Mouse (Mus musculus): ENCODE data around the gene Gstt2. TPM values are rescaled to one million over a fixed set of nuclear protein-coding genes. Genes with fewer than 3 reads are reported as not detected.
"Not testable (repeated sequence)": the region's sequence is repeated elsewhere in the genome, so short reads cannot be mapped to it uniquely, and the experiment has no call there.

The Gstt2 gene
- total RNA-seq, 1 experiment = 17.8 TPM

DNA sequence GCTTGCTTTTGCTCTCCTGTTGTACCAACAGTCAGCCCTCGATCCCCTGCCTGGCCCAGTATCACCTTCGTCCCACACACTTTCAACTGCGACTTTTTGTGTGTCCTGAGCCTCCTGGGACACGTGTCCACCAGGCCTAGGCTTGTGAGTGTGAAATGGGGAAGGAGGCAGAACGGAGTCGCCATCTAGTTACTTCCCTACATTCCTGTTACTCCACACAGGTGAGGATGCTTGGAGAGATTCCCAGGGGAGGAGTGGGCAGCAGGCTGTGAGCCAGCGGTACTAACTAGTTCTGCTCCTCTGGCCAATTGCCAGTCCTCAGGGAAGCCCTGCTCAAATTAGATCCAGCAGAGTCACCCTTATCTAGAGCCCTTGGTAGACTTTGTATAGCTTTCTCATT, 23.5 kb upstream of the Gstt2 start:
- Histone ChIP-seq H3K9me3 (ENCODE audit: control insufficient read depth, insufficient read depth, low read depth, low read length) (no peaks in the 10 kb centered on the region), H3K4me1 (ENCODE audit: control insufficient read depth in 2 of 2, insufficient read depth in 2 of 2, low read length in 2 of 2, poor library complexity in 1 of 2) (peaks cover 4 to 22% of the 10 kb centered on the region in 2 experiments; a peak in 3 of 4 replicates), H3K9ac (ENCODE audit: insufficient read depth, low read depth, low read length, poor library complexity, severe bottlenecking) (peak overlapping the region; percentile 52), H3K36me3 (ENCODE audit: control insufficient read depth, insufficient read depth, low read length, poor library complexity, severe bottlenecking) (peaks cover 30% of the 10 kb centered on the region), H3K27ac (ENCODE audit: insufficient read depth, low read depth, low read length, poor library complexity, severe bottlenecking) (peak overlapping the region; percentile 61; the same call in 1 of the 2 replicates), H3K4me3 (ENCODE audit: insufficient read depth in 1 of 2, low read depth in 1 of 2, low read length in 2 of 2, poor library complexity in 1 of 2, severe bottlenecking in 1 of 2) (0 out of 4 replicates have a peak overlapping the region, but pooled peaks of 1 of the 2 experiments have one; percentile 89)
- no peak for DNase-seq (ENCODE audit: low read depth, low spot score)
- TF ChIP-seq ZC3H11A (IDR thresholded peaks at IDR 0.05; ENCODE audit: borderline replicate concordance, low read depth, low read length) (no peak), ZNF384 (IDR thresholded peaks at IDR 0.05; ENCODE audit: low read depth, low read length) (no peak), HCFC1 (IDR thresholded peaks at IDR 0.05; ENCODE audit: borderline replicate concordance, insufficient read depth, low read length) (no peak), CHD2 (IDR thresholded peaks at IDR 0.05; ENCODE audit: low read depth, low read length) (no peak), MAFK (IDR thresholded peaks at IDR 0.05; ENCODE audit: insufficient read depth, low read depth, low read length) (no peak)
- in situ Hi-C loops (cut with MboI; ENCODE audit: low sequenced_read_pairs in 2 of 2, unreplicated experiment in 2 of 2) = no loop called here

DNA sequence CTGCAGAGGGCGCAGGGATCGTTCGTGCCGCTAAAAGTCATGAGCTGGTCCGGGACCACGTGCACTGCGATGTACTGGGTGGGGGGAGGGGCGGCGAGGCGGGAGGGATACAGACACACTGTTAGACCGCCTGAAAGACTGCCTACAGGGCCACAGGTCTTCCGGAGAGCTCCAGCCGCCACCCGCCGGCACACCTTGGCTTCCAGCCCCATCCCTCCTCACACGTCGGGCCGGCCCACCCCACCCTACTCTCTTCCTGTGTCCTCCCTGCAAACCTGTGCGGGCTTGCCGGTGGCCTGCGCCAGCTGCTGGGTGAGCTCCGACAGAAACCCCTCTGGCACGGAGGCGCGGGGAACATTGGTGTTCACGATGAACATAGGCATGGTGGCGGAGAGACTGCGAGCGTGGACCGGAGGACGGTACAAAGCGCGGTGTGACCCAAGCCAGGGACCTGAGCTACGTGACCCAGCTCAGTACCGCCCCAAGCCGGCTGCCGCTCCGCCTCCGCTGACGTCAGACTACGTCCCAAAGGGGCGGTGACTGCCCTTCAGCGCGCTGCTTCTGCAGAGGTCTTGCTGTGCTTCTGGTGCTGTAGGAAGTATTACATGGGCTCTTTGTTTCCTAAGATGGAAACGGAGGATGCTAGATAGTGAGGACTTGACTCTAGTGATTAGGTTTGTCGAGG, 22.7 kb upstream of the Gstt2 start, which contains the start of gene Mif:
TSS of gene Mif (minus strand) at position 455 of the 685 bp plus-strand sequence.
- Histone ChIP-seq H3K36me3 (ENCODE audit: control insufficient read depth, insufficient read depth, low read length, poor library complexity, severe bottlenecking) (peaks cover 30% of the 10 kb centered on the region), H3K9ac (ENCODE audit: insufficient read depth, low read depth, low read length, poor library complexity, severe bottlenecking) (peak within 1 kb of the TSS; percentile 97), H3K4me3 (ENCODE audit: insufficient read depth in 1 of 2, low read depth in 1 of 2, low read length in 2 of 2, poor library complexity in 1 of 2, severe bottlenecking in 1 of 2) (peak within 1 kb of the TSS; percentile 89 to 94), H3K4me1 (ENCODE audit: control insufficient read depth in 2 of 2, insufficient read depth in 2 of 2, low read length in 2 of 2, poor library complexity in 1 of 2) (peaks cover 4 to 24% of the 10 kb centered on the region in 2 experiments; a peak in 3 of 4 replicates), H3K27ac (ENCODE audit: insufficient read depth, low read depth, low read length, poor library complexity, severe bottlenecking) (peak within 1 kb of the TSS; percentile 98)
- in situ Hi-C loops (cut with MboI; ENCODE audit: low sequenced_read_pairs in 2 of 2, unreplicated experiment in 2 of 2) = loop anchor here in 1 of 2 experiments (5.0 kb wide), 1 partner anchor 103 kb away; no protein-coding TSS in a partner anchor
- not testable (repeated sequence) for DNase-seq (ENCODE audit: low read depth, low spot score); H3K9me3 ChIP-seq (ENCODE audit: control insufficient read depth, insufficient read depth, low read depth, low read length)

DNA sequence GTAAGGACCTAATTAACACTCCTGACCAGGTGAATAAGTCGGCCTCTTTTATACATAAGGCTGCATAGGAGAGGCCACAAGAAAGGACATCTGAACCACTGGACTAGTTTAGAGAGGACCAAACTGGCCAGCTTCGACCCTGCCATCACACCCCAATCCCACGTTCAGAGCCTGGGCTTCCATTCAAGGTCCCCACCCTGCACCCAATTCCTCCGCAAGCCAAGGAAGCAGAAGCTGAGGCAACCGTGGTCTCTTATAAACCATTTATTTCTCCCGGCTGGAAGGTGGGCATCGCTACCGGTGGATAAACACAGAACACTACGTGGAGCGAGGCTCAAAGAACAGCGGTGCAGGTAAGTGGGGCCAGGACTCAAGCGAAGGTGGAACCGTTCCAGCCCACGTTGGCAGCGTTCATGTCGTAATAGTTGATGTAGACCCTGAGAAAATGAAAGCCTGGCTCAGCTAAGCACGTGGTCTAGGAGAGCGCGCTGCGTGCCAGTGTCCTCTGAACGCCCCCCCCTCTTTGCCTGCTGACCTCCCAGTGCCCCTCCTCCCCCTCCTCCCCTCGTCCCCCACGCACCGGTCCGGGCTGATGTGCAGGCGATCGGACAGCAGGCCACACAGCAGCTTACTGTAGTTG, 22.0 kb upstream of the Gstt2 start:
- H3K4me1 ChIP-seq (ENCODE audit: control insufficient read depth in 2 of 2, insufficient read depth in 2 of 2, low read length in 2 of 2, poor library complexity in 1 of 2) = peaks cover 4 to 24% of the 10 kb centered on the region in 2 experiments; a peak in 3 of 4 replicates
- no peaks in the 10 kb centered on the region for H3K9me3 ChIP-seq (ENCODE audit: control insufficient read depth, insufficient read depth, low read depth, low read length)
- no peak for DNase-seq (ENCODE audit: low read depth, low spot score)
- TF ChIP-seq ZNF384 (IDR thresholded peaks at IDR 0.05; ENCODE audit: low read depth, low read length) (no peak), MAFK (IDR thresholded peaks at IDR 0.05; ENCODE audit: insufficient read depth, low read depth, low read length) (no peak)
- H3K4me3 ChIP-seq (ENCODE audit: insufficient read depth in 1 of 2, low read depth in 1 of 2, low read length in 2 of 2, poor library complexity in 1 of 2, severe bottlenecking in 1 of 2) = peak overlapping the region; percentile 89 to 94
- H3K27ac ChIP-seq (ENCODE audit: insufficient read depth, low read depth, low read length, poor library complexity, severe bottlenecking) = peak overlapping the region; percentile 98
- in situ Hi-C loops (cut with MboI; ENCODE audit: low sequenced_read_pairs in 2 of 2, unreplicated experiment in 2 of 2) = loop anchor here in 1 of 2 experiments (5.0 kb wide), 1 partner anchor 102 kb away; no protein-coding TSS in a partner anchor
- H3K9ac ChIP-seq (ENCODE audit: insufficient read depth, low read depth, low read length, poor library complexity, severe bottlenecking) = peak overlapping the region; percentile 97
- H3K36me3 ChIP-seq (ENCODE audit: control insufficient read depth, insufficient read depth, low read length, poor library complexity, severe bottlenecking) = peaks cover 30% of the 10 kb centered on the region

DNA sequence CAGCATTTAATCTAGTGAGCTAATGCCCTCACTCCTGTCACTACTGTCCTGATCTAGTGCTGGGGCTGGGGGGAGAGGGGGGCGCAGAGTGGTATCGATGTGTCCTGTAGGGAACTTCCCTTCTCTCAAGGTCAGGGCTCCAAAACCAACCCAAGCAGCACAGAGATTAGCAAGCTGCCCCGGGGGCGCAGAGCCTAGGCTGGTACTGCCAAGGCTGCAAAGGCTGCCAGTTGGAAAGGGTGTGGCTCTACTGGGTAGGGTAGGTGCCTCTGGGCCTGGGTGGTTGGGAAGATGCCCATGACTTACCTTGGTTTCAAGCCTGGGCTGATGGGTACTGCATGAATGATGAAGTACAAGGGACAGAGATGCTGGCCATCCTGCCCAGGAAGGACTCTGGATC, 20.4 kb upstream of the Gstt2 start:
- no peak overlapping the region for H3K27ac ChIP-seq (ENCODE audit: insufficient read depth, low read depth, low read length, poor library complexity, severe bottlenecking)
- H3K4me3 ChIP-seq (ENCODE audit: insufficient read depth in 1 of 2, low read depth in 1 of 2, low read length in 2 of 2, poor library complexity in 1 of 2, severe bottlenecking in 1 of 2) = no peak overlapping the region
- H3K36me3 ChIP-seq (ENCODE audit: control insufficient read depth, insufficient read depth, low read length, poor library complexity, severe bottlenecking) = peaks cover 30% of the 10 kb centered on the region
- no peak for DNase-seq (ENCODE audit: low read depth, low spot score)
- H3K9ac ChIP-seq (ENCODE audit: insufficient read depth, low read depth, low read length, poor library complexity, severe bottlenecking) = no peak overlapping the region
- peaks cover 4 to 26% of the 10 kb centered on the region in 2 experiments; a peak in 3 of 4 replicates for H3K4me1 ChIP-seq (ENCODE audit: control insufficient read depth in 2 of 2, insufficient read depth in 2 of 2, low read length in 2 of 2, poor library complexity in 1 of 2)
- in situ Hi-C loops (cut with MboI; ENCODE audit: low sequenced_read_pairs in 2 of 2, unreplicated experiment in 2 of 2) = loop anchor here in 1 of 2 experiments (5.0 kb wide), 1 partner anchor 100 kb away; no protein-coding TSS in a partner anchor
- H3K9me3 ChIP-seq (ENCODE audit: control insufficient read depth, insufficient read depth, low read depth, low read length) = no peaks in the 10 kb centered on the region
- TF ChIP-seq ZC3H11A (IDR thresholded peaks at IDR 0.05; ENCODE audit: borderline replicate concordance, low read depth, low read length) = no peak
- no peak for TF ChIP-seq ZNF384 (IDR thresholded peaks at IDR 0.05; ENCODE audit: low read depth, low read length)
- TF ChIP-seq CHD2 (IDR thresholded peaks at IDR 0.05; ENCODE audit: low read depth, low read length) = no peak
- TF ChIP-seq HCFC1 (IDR thresholded peaks at IDR 0.05; ENCODE audit: borderline replicate concordance, insufficient read depth, low read length) = no peak
- no peak for TF ChIP-seq MAFK (IDR thresholded peaks at IDR 0.05; ENCODE audit: insufficient read depth, low read depth, low read length)

Data from ES-E14 (cell line).